Mouse (Mus musculus) erythroblast, embryonic 14.5 days (primary cell): ENCODE results near the gene Tubg1.

Experiments
- GATA1 ChIP-seq: IDR thresholded peaks from 2 replicates; pipeline ENCODE4 v1.6.1; 2012; ENCODE audit warnings: low read length, inconsistent platforms, mixed read lengths
- TAL1 ChIP-seq: IDR thresholded peaks from 3 replicates; pipeline ENCODE4 v1.6.1; 2012; ENCODE audit warnings: low read length, inconsistent platforms, mixed read lengths

DNA sequence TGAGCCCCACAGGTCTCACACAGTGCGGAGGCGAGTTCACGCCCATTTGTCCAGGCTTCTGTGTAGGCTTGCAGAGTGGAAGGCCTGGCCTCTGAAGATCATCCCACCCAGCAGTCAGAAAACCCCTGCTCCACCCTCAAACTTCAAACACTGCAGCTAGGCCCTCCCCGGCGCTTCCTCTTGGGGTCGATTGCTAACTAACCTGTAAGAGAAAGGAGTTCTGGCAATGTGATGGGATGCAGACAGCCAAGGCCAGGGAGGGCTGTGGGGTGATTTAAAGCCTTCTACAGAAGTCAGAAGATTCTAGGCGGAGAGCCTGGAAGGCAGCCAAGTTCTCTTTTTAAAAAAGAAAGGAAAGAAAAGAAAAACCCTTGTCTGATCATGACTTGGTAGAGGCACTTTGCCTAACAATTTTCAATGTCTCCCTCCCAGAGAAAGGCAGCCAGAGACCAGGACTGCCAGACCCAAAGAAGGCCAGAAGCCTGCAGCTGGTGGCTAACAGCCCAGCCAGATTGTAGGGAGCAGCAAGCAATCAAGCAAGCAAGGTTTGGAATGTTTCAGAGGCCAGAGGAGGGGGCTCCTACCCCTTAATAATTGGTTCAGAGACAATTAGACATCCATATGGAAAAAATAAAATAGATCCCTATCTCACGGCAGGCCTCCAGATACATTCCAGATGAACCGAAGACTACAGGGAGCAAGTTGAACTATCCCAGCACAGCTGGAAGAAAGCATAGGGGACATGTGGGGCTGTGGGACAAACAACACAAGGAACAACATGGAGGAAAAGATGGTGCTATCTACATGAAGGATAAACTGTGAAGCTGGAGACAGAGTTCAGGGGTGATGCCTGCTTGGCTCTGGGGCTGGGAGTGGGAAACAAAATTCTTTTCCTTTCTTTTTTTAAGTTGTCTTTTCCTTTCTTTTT, 29.7 kb downstream of the Tubg1 start:
- no peak for TF ChIP-seq GATA1
- TF ChIP-seq TAL1, result no peak
